Comparison of ENCODE assay signal across 8 mouse cellular contexts in genomic region chr9:84110616-84111015, GRCm38 (mm10).
A peak's percentile ranks its signal among the peaks of the same experiment; 100 is the strongest.
DNase-seq lines count a peak whose midpoint lies in the region; ATAC-seq and TF ChIP-seq lines count a peak whose summit lies in the region.

No protein-coding gene starts in this region.

- H3K36me3 ChIP-seq in embryonic facial prominence, embryonic 12.5 days, result no peaks in the 10 kb centered on the region
- no peaks in the 10 kb centered on the region for H3K36me3 ChIP-seq in kidney, adult 2 months (ENCODE audit: control insufficient read depth, insufficient read depth, low read length)

- intact Hi-C loops in gastrocnemius, adult 2 months (cut with DNase I), result no loop called here
- intact Hi-C loops in left cerebral cortex, postnatal 36 days (cut with DNase I), result no loop called here

- H3K4me3 ChIP-seq in gastrocnemius, adult 2 months, result peak overlapping the region; percentile 56
- H3K4me3 ChIP-seq in embryonic facial prominence, embryonic 12.5 days, result no peak overlapping the region
- no peak overlapping the region for H3K4me3 ChIP-seq in kidney, adult 2 months (ENCODE audit: insufficient read depth, low read depth, low read length)

- ATAC-seq in embryonic facial prominence, embryonic 12.5 days (ENCODE audit: insufficient number of reproducible peaks, insufficient read depth, low FRiP score, low TSS enrichment), result no peak
- ATAC-seq in erythroblast, adult 5-6 weeks (replicated peaks; ENCODE audit: low FRiP score, poor library complexity, severe bottlenecking), result no peak

- no peaks in the 10 kb centered on the region for H3K9me3 ChIP-seq in embryonic facial prominence, embryonic 12.5 days

- no peak for DNase-seq in gastrocnemius, adult 2 months
- DNase-seq in gastrocnemius, postnatal 4 days (ENCODE audit: low spot score in 2 of 2), result no peak
- DNase-seq in MN1 (ENCODE audit: low spot score) (peak; percentile 16), adipocyte (ENCODE audit: low spot score) (no peak)
- peak; percentile 47 to 48 for DNase-seq in left cerebral cortex, postnatal 36 days (ENCODE audit: low spot score in 2 of 2)
- DNase-seq in kidney, adult 2 months, result no peak

- no peak overlapping the region for H3K9ac ChIP-seq in embryonic facial prominence, embryonic 12.5 days

- peak overlapping the region; percentile 32 for H3K27ac ChIP-seq in gastrocnemius, adult 2 months
- H3K27ac ChIP-seq in embryonic facial prominence, embryonic 12.5 days, result peak overlapping the region; percentile 52
- no peak overlapping the region for H3K27ac ChIP-seq in kidney, adult 2 months (ENCODE audit: insufficient read depth, low read depth, low read length)

- peaks cover 27% of the 10 kb centered on the region for H3K4me1 ChIP-seq in embryonic facial prominence, embryonic 12.5 days
- H3K4me1 ChIP-seq in kidney, adult 2 months (ENCODE audit: control insufficient read depth, insufficient read depth, low read length), result no peaks in the 10 kb centered on the region

- no peak for TF ChIP-seq CTCF in gastrocnemius, adult 2 months (IDR thresholded peaks at IDR 0.05)
- no peak for TF ChIP-seq CTCF in kidney, adult 2 months (conservative IDR thresholded peaks at IDR 0.05; ENCODE audit: insufficient read depth, insufficient read length, low read depth, low read length)

- WGBS in embryonic facial prominence, embryonic 12.5 days, result 40% methylated on average over 11 of the region's 11 CpGs
- WGBS in kidney, adult 2 months, result 55% methylated on average over 11 of the region's 11 CpGs

- no peak for TF ChIP-seq POLR2A in kidney, adult 2 months (IDR thresholded peaks at IDR 0.05; ENCODE audit: low read depth, low read length)

- 0 out of 2 replicates have a peak overlapping the region, but pooled peaks have one; percentile 11 for H3K4me2 ChIP-seq in embryonic facial prominence, embryonic 12.5 days (replicated peaks)

- no peaks in the 10 kb centered on the region for H3K27me3 ChIP-seq in embryonic facial prominence, embryonic 12.5 days
- no peaks in the 10 kb centered on the region for H3K27me3 ChIP-seq in kidney, adult 2 months (replicated peaks; ENCODE audit: control insufficient read depth, insufficient read depth, low read length)

Comparison
In these comparisons a context has a peak if more than half of its experiments do, and no peak if none do; other contexts are left out.
1. DNase-seq: peak in MN1 (single experiment) and left cerebral cortex, postnatal 36 days (2 of 2); none in gastrocnemius, adult 2 months (single experiment), gastrocnemius, postnatal 4 days (0 of 2), adipocyte (single experiment) and kidney, adult 2 months (single experiment).